Mouse (Mus musculus): Measurements from ENCODE around the gene Gpatch11.
A peak's percentile ranks its signal among the peaks of the same experiment; 100 is the strongest.

Gpatch11 gene

DNA sequence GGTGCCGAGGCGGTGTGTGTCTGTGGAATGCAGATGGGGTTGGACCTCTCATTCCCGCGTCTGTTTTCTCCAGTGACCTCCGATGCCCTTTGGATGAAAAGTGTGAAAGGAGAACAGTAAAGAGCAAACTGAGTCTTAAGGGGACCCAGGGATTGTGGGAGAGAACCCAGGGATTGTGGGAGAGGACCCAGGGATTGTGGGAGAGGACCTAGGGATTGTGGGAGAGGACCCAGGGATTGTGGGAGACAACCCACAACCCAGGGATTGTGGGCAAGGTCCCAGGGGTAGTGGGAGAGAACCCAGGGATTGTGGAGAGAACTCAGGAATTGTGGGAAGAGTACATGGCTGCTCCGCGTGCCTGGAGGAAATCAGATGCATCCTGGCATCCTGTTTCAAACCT, 59.6 kb downstream of the Gpatch11 start:
- no peak for DNase-seq (ENCODE audit: low read depth)

DNA sequence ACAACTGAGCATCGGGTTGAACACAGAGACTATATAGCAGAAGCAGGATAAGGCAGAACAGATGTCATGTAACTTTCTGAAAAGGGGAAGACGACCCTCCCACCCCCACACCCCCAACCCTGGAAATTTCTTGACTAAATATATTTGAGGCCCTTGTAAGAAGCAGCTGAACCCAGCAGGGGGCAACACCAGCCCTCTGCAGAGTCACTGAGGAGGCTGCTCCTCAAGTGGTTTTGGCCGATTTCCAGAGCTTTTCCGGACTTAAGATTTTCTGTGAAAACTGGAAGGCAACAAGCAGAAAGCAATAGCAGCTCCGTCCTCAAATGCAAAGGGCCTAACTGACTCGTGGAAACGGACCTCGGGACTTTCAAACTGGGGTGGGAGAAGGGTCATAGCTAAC, 60.0 kb downstream of the Gpatch11 start:
- peak; percentile 81 for DNase-seq (ENCODE audit: low read depth)
